Mouse (Mus musculus): ENCODE results near the gene Pld4. TPM values are rescaled to one million over a fixed set of nuclear protein-coding genes. Genes with fewer than 3 reads are reported as not detected.

Gene Pld4
- polyA plus RNA-seq, 1 experiment from 2014 or later = 32.5 TPM

- Histone ChIP-seq H3K9ac (ENCODE audit: low read length) (no peak overlapping the region), H3K4me3 (ENCODE audit: low read length) (no peak overlapping the region), H3K36me3 (ENCODE audit: control insufficient read depth, insufficient read depth) (peaks cover 14% of the 10 kb centered on the region), H3K27me3 (ENCODE audit: control insufficient read depth, insufficient read depth, low read length) (no peaks in the 10 kb centered on the region), H3K4me1 (ENCODE audit: control insufficient read depth, insufficient read depth, low read length) (no peaks in the 10 kb centered on the region), H3K4me2 (ENCODE audit: low read depth, low read length) (no peak overlapping the region), H3K9me3 (replicated peaks; ENCODE audit: control insufficient read depth, low read length) (no peaks in the 10 kb centered on the region), H3K27ac (ENCODE audit: low read length) (no peak overlapping the region)
- WGBS = 91% methylated on average over 29 of the region's 29 CpGs
- no peak for ATAC-seq (replicated peaks; ENCODE audit: extremely low read depth, insufficient read depth, low FRiP score)
Measured at GRCm38 (mm10) chr12:112735896-112736635, 24.4 kb upstream of the Pld4 start.

DNA sequence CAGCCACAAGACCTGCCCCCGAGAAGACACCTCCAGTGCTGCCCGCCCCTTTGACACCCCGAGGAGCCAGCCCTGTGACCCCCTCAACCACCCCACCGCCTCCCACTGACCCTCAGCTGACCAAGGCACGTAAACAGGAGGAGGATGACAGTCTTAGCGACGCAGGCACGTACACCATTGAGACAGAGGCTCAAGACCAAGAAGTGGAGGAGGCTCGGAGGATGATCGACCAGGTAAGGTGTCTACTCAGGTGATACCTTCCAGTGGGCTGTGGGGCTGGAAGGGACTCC, 23.9 kb upstream of the Pld4 start:
- H3K4me3 ChIP-seq (ENCODE audit: low read length) = no peak overlapping the region
- no peak overlapping the region for H3K27ac ChIP-seq (ENCODE audit: low read length)
- 82% methylated on average over 10 of the region's 10 CpGs for WGBS
- no peaks in the 10 kb centered on the region for H3K9me3 ChIP-seq (replicated peaks; ENCODE audit: control insufficient read depth, low read length)
- no peaks in the 10 kb centered on the region for H3K27me3 ChIP-seq (ENCODE audit: control insufficient read depth, insufficient read depth, low read length)
- ATAC-seq (replicated peaks; ENCODE audit: extremely low read depth, insufficient read depth, low FRiP score) = no peak
- H3K9ac ChIP-seq (ENCODE audit: low read length) = no peak overlapping the region
- no peak overlapping the region for H3K4me2 ChIP-seq (ENCODE audit: low read depth, low read length)
- peaks cover 14% of the 10 kb centered on the region for H3K36me3 ChIP-seq (ENCODE audit: control insufficient read depth, insufficient read depth)
- no peaks in the 10 kb centered on the region for H3K4me1 ChIP-seq (ENCODE audit: control insufficient read depth, insufficient read depth, low read length)

GRCm38 (mm10) chr12:112737081-112737480, 23.4 kb upstream of the Pld4 start:
- no peaks in the 10 kb centered on the region for H3K9me3 ChIP-seq (replicated peaks; ENCODE audit: control insufficient read depth, low read length)
- no peaks in the 10 kb centered on the region for H3K4me1 ChIP-seq (ENCODE audit: control insufficient read depth, insufficient read depth, low read length)
- H3K4me2 ChIP-seq (ENCODE audit: low read depth, low read length) = no peak overlapping the region
- 90% methylated on average over 7 of the region's 7 CpGs for WGBS
- H3K36me3 ChIP-seq (ENCODE audit: control insufficient read depth, insufficient read depth) = peaks cover 14% of the 10 kb centered on the region
- H3K27ac ChIP-seq (ENCODE audit: low read length) = no peak overlapping the region
- ATAC-seq (replicated peaks; ENCODE audit: extremely low read depth, insufficient read depth, low FRiP score) = no peak
- H3K4me3 ChIP-seq (ENCODE audit: low read length) = no peak overlapping the region
- no peak overlapping the region for H3K9ac ChIP-seq (ENCODE audit: low read length)
- no peaks in the 10 kb centered on the region for H3K27me3 ChIP-seq (ENCODE audit: control insufficient read depth, insufficient read depth, low read length)

DNA sequence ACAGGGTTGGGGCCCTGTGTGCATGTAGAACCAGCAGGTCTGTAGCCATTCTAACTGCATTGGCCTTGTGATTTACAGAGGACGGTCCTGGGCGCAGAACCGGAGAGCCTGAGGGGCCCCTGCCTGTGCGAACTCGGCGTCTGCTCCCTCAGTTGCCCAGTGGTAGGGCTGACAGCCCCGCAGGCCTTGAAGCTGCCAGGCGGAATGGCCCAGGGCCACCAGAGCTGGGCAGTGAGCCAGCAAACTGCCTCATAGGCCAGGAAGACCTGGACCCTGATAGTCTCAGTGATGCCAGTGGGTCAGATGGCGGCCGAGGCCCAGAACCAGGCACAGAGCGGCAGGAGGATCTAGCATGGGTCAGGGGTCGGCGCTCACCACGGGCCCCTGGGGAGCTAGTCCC, 22.7 kb upstream of the Pld4 start:
- Histone ChIP-seq H3K9ac (ENCODE audit: low read length) (no peak overlapping the region), H3K4me1 (ENCODE audit: control insufficient read depth, insufficient read depth, low read length) (peaks cover 4% of the 10 kb centered on the region), H3K27ac (ENCODE audit: low read length) (no peak overlapping the region), H3K4me2 (ENCODE audit: low read depth, low read length) (no peak overlapping the region), H3K9me3 (replicated peaks; ENCODE audit: control insufficient read depth, low read length) (no peaks in the 10 kb centered on the region), H3K4me3 (ENCODE audit: low read length) (no peak overlapping the region), H3K27me3 (ENCODE audit: control insufficient read depth, insufficient read depth, low read length) (no peaks in the 10 kb centered on the region), H3K36me3 (ENCODE audit: control insufficient read depth, insufficient read depth) (peaks cover 14% of the 10 kb centered on the region)
- ATAC-seq (replicated peaks; ENCODE audit: extremely low read depth, insufficient read depth, low FRiP score) = no peak
- WGBS = 86% methylated on average over 14 of the region's 14 CpGs

DNA sequence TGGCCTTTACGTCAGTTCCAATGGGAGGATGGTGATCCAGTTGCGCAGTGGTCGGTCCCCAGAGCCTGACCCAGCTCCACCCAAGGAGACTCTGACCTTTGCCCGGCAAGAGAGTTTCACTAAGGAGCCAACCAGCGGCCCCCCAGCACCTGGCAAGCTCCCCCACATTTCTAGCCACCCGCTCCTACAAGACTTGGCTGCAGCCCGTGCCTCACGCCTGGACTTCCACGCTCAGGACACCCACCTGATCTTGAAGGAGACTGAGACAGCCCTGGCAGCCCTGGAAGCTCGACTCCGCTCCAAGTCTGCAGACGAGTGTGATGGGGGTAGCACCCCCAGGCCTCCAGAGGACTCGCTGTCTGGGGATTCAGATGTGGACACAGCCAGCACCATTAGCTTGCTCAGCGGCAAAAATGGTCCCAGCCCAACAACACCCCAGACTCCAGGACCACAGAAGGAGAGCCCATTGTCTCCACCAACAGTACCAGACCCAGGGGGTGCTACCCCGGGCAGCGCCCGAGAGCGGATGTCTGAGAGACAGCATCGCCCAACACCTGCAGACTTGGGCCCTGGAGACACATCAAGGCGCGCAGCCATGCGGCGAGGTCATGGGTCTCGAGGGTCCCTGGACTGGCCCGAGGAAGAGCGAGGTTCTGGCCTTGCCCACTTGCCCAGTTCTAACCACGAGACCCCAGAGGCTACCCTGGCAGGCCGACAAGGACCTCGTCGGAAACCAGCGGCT, 22.0 kb upstream of the Pld4 start:
- peaks cover 14% of the 10 kb centered on the region for H3K36me3 ChIP-seq (ENCODE audit: control insufficient read depth, insufficient read depth)
- no peak overlapping the region for H3K4me2 ChIP-seq (ENCODE audit: low read depth, low read length)
- WGBS = 91% methylated on average over 31 of the region's 31 CpGs

DNA sequence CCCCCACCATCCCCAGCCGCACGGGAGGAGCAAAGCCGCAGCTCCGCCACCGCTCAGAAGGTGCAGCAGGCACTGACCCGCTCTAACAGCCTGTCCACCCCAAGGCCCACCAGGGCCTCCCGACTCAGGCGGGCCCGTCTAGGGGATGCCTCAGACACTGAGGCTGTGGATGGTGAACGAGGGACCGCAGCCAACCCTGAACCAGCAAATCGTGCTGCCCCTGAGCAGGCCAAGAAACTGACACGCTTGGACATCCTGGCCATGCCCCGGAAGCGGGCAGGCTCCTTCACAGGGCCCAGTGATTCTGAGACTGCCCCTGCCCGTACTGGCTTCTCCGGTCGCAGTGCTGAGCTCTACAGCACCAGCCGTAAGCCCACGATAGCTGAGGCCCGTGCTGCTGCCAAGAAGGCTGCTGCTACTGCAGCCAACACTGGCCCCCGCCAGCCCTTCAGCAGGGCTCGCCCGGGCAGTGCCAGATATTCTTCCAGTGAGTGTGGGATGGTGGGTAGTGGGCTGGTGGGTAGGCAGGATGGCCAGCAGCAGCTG, 21.4 kb upstream of the Pld4 start:
- no peak overlapping the region for H3K9ac ChIP-seq (ENCODE audit: low read length)
- ATAC-seq (replicated peaks; ENCODE audit: extremely low read depth, insufficient read depth, low FRiP score) = no peak
- no peak overlapping the region for H3K27ac ChIP-seq (ENCODE audit: low read length)
- 91% methylated on average over 24 of the region's 24 CpGs for WGBS
- no peak overlapping the region for H3K4me3 ChIP-seq (ENCODE audit: low read length)
- H3K4me1 ChIP-seq (ENCODE audit: control insufficient read depth, insufficient read depth, low read length) = peaks cover 15% of the 10 kb centered on the region
- no peaks in the 10 kb centered on the region for H3K9me3 ChIP-seq (replicated peaks; ENCODE audit: control insufficient read depth, low read length)
- peaks cover 14% of the 10 kb centered on the region for H3K36me3 ChIP-seq (ENCODE audit: control insufficient read depth, insufficient read depth)
- H3K27me3 ChIP-seq (ENCODE audit: control insufficient read depth, insufficient read depth, low read length) = no peaks in the 10 kb centered on the region
- H3K4me2 ChIP-seq (ENCODE audit: low read depth, low read length) = no peak overlapping the region

More for the DNA sequence above, 22.0 kb upstream of the Pld4 start:
- Histone ChIP-seq H3K27me3 (ENCODE audit: control insufficient read depth, insufficient read depth, low read length) (no peaks in the 10 kb centered on the region), H3K9ac (ENCODE audit: low read length) (no peak overlapping the region), H3K4me3 (ENCODE audit: low read length) (no peak overlapping the region), H3K4me1 (ENCODE audit: control insufficient read depth, insufficient read depth, low read length) (peaks cover 10% of the 10 kb centered on the region), H3K9me3 (replicated peaks; ENCODE audit: control insufficient read depth, low read length) (no peaks in the 10 kb centered on the region), H3K27ac (ENCODE audit: low read length) (no peak overlapping the region)
- ATAC-seq (replicated peaks; ENCODE audit: extremely low read depth, insufficient read depth, low FRiP score) = no peak

DNA sequence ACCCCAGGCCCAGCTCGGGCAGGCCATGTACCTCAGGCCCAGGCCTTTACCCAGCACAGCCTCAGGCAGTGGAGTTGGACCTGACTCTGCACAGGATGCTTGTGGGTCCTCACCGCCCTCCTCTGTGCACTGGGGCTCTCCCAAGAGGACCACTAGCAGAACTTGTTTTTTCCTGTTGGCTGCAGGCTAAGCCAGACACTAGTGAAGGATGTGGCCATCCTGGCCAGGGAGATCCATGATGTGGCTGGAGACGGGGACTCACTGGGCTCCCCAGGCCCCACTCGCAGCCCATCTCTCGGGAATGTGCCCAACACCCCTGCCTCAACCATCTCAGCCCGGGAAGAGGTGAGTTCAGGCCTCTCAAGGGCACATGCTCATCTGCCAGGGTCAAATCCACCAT, 17.7 kb upstream of the Pld4 start:
- Histone ChIP-seq H3K9me3 (replicated peaks; ENCODE audit: control insufficient read depth, low read length) (no peaks in the 10 kb centered on the region), H3K9ac (ENCODE audit: low read length) (peak overlapping the region; percentile 61), H3K4me3 (ENCODE audit: low read length) (no peak overlapping the region), H3K27me3 (ENCODE audit: control insufficient read depth, insufficient read depth, low read length) (no peaks in the 10 kb centered on the region), H3K36me3 (ENCODE audit: control insufficient read depth, insufficient read depth) (peaks cover 9% of the 10 kb centered on the region), H3K4me1 (ENCODE audit: control insufficient read depth, insufficient read depth, low read length) (peaks cover 29% of the 10 kb centered on the region), H3K27ac (ENCODE audit: low read length) (peak overlapping the region; percentile 77), H3K4me2 (ENCODE audit: low read depth, low read length) (0 out of 2 replicates have a peak overlapping the region, but pooled peaks have one; percentile 34)
- peak; percentile 15; the same call in 1 of the 2 replicates for ATAC-seq (replicated peaks; ENCODE audit: extremely low read depth, insufficient read depth, low FRiP score)
- WGBS = 49% methylated on average over 6 of the region's 6 CpGs

- H3K4me1 ChIP-seq (ENCODE audit: control insufficient read depth, insufficient read depth, low read length) = peaks cover 29% of the 10 kb centered on the region
- no peaks in the 10 kb centered on the region for H3K9me3 ChIP-seq (replicated peaks; ENCODE audit: control insufficient read depth, low read length)
- H3K36me3 ChIP-seq (ENCODE audit: control insufficient read depth, insufficient read depth) = peaks cover 9% of the 10 kb centered on the region
- peak overlapping the region; percentile 77 for H3K27ac ChIP-seq (ENCODE audit: low read length)
- peak overlapping the region; percentile 41; the same call in 1 of the 2 replicates for H3K4me2 ChIP-seq (ENCODE audit: low read depth, low read length)
- H3K9ac ChIP-seq (ENCODE audit: low read length) = peak overlapping the region; percentile 61
- WGBS = 40% methylated on average over 25 of the region's 25 CpGs
- ATAC-seq (replicated peaks; ENCODE audit: extremely low read depth, insufficient read depth, low FRiP score) = peak; percentile 85
- H3K27me3 ChIP-seq (ENCODE audit: control insufficient read depth, insufficient read depth, low read length) = no peaks in the 10 kb centered on the region
- no peak overlapping the region for H3K4me3 ChIP-seq (ENCODE audit: low read length)
Measured at GRCm38 (mm10) chr12:112743168-112743975, 17.1 kb upstream of the Pld4 start.
